Mouse (Mus musculus) hindbrain, postnatal 0 days (tissue): Measurements from ENCODE around the gene Cfl1. TPM values are rescaled to one million over a fixed set of nuclear protein-coding genes. Genes with fewer than 3 reads are reported as not detected.
A peak's percentile ranks its signal among the peaks of the same experiment; 100 is the strongest.

Experiments used
- ATAC-seq: fragments of 200-750 bp; cut with Nextera tagmentation; 2 replicates; pipeline ENCODE4 v1.8.0; 2017; ENCODE audit warnings: mild to moderate bottlenecking, moderate TSS enrichment, moderate library complexity
- DNase-seq: peaks from one replicate; pipeline ENCODE4 v3.0.0-alpha.2; 2015; ENCODE audit warnings: low spot score
- H3K27ac ChIP-seq: fragments of 300-500 bp; sonication (generic); 2 replicates; pipeline ENCODE4 v1.5.1; 2014; ENCODE audit warnings: mild to moderate bottlenecking
- H3K27me3 ChIP-seq: fragments of 300-500 bp; sonication (generic); 2 replicates; pipeline ENCODE4 v1.6.1; 2014; ENCODE audit warnings: low read length, mixed read lengths; ENCODE audit not compliant: insufficient read depth
- H3K36me3 ChIP-seq: fragments of 300-500 bp; sonication (generic); 2 replicates; pipeline ENCODE4 v1.6.1; 2014; ENCODE audit warnings: low read length, mixed read lengths; ENCODE audit not compliant: insufficient read depth
- H3K4me1 ChIP-seq: fragments of 300-500 bp; sonication (generic); 2 replicates; pipeline ENCODE4 v1.6.1; 2014; ENCODE audit warnings: antibody characterized with exemption, low read length, mixed read lengths; ENCODE audit not compliant: insufficient read depth
- H3K4me2 ChIP-seq: fragments of 300-500 bp; sonication (generic); 2 replicates; pipeline ENCODE4 v1.6.1; 2014; ENCODE audit warnings: low read depth, mild to moderate bottlenecking, low read length, moderate library complexity, mixed read lengths
- H3K4me3 ChIP-seq: fragments of 300-500 bp; sonication (generic); 2 replicates; pipeline ENCODE4 v1.5.1; 2014; ENCODE audit warnings: low read length
- H3K9ac ChIP-seq: fragments of 300-500 bp; sonication (generic); replicated peaks from 2 replicates; pipeline ENCODE4 v1.6.1; 2014; ENCODE audit warnings: mild to moderate bottlenecking, low read length, moderate library complexity, mixed read lengths
- H3K9me3 ChIP-seq: fragments of 300-500 bp; sonication (generic); 2 replicates; pipeline ENCODE4 v1.6.1; 2016; ENCODE audit warnings: low read length, mixed read lengths
- CTCF ChIP-seq: IDR thresholded peaks from 2 replicates; pipeline ENCODE4 v1.5.1; 2016; ENCODE audit warnings: antibody characterized with exemption, control low read depth, low read depth
- WGBS: fragments of 180-500 bp; shearing (Covaris S2); extraction: QIAGEN DNeasy Blood & Tissue Kit; methylation state at CpG from one replicate; pipeline ENCODE4 v1.1.7; 2014; 5-methylcytosine and 5-hydroxymethylcytosine counted together
- polyA plus RNA-seq: library from polyadenylated mRNA; unstranded; fragments of >200 nt; fragmentation: Nextera tagmentation; extraction: Ambion mirVana; gene quantifications from 2 replicates; pipeline ENCODE4 v1.2.1, GENCODE M21; 2015
- total RNA-seq: library from RNA; depleted of rRNA; stranded (reverse); fragments of >200 nt; gene quantifications from 2 replicates; pipeline ENCODE4 v1.2.3, GENCODE M21; 2014

The Cfl1 gene
- total and polyA plus RNA-seq, 2 experiments from 2014 or later = 1,468 to 3,214 TPM

DNA sequence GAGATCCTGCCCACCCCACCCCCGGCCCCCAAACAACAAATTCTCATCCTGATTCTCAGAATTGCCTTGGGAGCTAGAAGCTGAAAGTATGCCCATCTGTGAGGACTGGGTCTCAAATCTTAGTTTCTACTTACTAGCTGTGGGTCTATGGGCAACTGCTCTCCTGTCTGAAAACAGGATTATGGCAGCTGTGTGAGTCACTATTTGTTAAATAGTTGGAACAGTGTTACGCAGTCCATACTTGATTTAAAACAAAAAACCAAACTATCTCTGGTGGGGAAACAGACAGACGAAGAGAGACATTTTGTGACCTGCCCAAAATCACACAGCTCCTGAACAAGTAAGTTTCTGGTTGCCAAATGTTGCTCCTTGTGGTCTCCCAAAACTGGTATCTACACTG lies 40.6 kb upstream of the Cfl1 start:
- H3K9ac ChIP-seq = no peak overlapping the region
- H3K4me3 ChIP-seq = no peak overlapping the region
- H3K9me3 ChIP-seq = no peaks in the 10 kb centered on the region
- no peaks in the 10 kb centered on the region for H3K36me3 ChIP-seq
- H3K27ac ChIP-seq = no peak overlapping the region
- ATAC-seq (no peak), DNase-seq (no peak)
- no peak overlapping the region for H3K4me2 ChIP-seq
- peaks cover 4% of the 10 kb centered on the region for H3K4me1 ChIP-seq
- no peak for TF ChIP-seq CTCF
- H3K27me3 ChIP-seq = peaks cover 29% of the 10 kb centered on the region
- 88% methylated on average over 3 of the region's 3 CpGs for WGBS

DNA sequence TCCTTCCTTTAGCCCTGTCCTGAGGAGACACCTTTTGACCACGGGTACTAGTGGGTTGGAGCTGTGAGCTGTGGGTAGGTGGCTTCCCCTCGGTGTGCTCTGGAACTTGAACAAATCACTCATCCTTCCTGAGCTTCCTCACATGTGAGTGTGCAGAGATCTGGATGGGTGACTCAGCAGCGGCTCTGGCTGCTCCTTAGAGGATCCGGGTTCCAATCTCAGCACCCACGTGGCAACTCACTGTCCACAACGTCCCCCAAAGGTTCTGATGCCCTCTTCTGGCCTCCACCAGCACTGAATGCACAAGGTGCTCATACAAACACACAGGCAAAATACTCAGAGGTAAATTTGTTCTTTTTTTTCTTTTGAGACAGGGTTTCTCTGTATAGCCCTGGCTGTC lies 38.5 kb upstream of the Cfl1 start:
- no peak overlapping the region for H3K4me2 ChIP-seq
- no peak overlapping the region for H3K27ac ChIP-seq
- TF ChIP-seq CTCF = 0 out of 2 replicates have a peak, but pooled peaks have one; percentile 1
- H3K4me1 ChIP-seq = peaks cover 18% of the 10 kb centered on the region
- DNase-seq (no peak), ATAC-seq (no peak)
- no peaks in the 10 kb centered on the region for H3K36me3 ChIP-seq
- 82% methylated on average over 6 of the region's 6 CpGs for WGBS
- H3K9me3 ChIP-seq = no peaks in the 10 kb centered on the region
- H3K27me3 ChIP-seq = peaks cover 25% of the 10 kb centered on the region
- H3K4me3 ChIP-seq = no peak overlapping the region
- no peak overlapping the region for H3K9ac ChIP-seq

DNA sequence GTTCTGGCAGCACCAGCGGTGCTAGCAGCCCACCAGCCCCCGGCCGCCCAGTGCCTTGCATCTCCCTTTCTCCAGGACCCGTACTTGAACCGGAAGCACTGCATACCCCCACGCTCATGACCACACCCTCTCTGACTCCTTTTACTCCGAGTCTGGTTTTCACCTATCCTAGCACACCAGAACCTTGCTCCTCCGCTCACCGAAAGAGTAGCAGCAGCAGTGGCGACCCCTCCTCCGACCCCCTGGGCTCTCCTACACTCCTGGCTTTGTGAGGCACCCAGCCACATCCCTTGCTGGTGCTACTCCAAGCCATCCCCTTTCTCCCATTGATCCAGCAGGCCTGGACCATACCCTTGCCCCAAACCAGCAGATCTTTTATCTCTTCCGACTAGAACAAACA lies 35.2 kb upstream of the Cfl1 start:
- Histone ChIP-seq H3K4me1 (peaks cover 19% of the 10 kb centered on the region), H3K36me3 (no peaks in the 10 kb centered on the region), H3K9ac (no peak overlapping the region), H3K27ac (no peak overlapping the region), H3K9me3 (no peaks in the 10 kb centered on the region), H3K27me3 (0 out of 2 replicates have a peak, but pooled peaks cover 2% of the 10 kb centered on the region), H3K4me3 (no peak overlapping the region), H3K4me2 (peak overlapping the region; percentile 96)
- DNase-seq = no peak
- no peak for TF ChIP-seq CTCF
- WGBS = 73% methylated on average over 12 of the region's 12 CpGs
- no peak for ATAC-seq

DNA sequence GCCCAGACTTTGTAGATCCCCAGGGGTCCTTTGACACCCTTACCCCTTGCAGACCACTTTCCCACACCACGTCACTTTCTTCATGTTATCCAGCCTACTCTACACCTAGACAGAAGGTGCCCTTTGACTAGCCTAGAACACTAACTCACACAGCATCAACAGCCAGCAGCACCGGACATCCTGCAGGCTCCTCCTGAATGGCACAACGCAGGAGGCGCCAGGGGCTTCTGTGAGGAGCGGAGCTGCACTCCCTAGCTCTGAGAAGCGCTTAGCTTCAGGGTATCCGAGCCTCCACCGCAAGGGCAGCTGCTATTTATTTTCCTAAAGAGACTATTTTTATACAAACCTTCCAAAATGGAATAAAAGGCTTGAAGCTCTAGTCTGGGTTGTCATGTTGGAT lies 34.7 kb upstream of the Cfl1 start:
- TF ChIP-seq CTCF = no peak
- H3K4me3 ChIP-seq = peak overlapping the region; percentile 66
- peaks cover 19% of the 10 kb centered on the region for H3K4me1 ChIP-seq
- no peaks in the 10 kb centered on the region for H3K27me3 ChIP-seq
- DNase-seq (no peak), ATAC-seq (no peak)
- no peaks in the 10 kb centered on the region for H3K36me3 ChIP-seq
- WGBS = 52% methylated on average over 8 of the region's 8 CpGs
- peak overlapping the region; percentile 99; the same call in 1 of the 2 replicates for H3K27ac ChIP-seq
- no peaks in the 10 kb centered on the region for H3K9me3 ChIP-seq
- H3K9ac ChIP-seq = peak overlapping the region; percentile 82; the same call in 1 of the 2 replicates
- H3K4me2 ChIP-seq = peak overlapping the region; percentile 96

DNA sequence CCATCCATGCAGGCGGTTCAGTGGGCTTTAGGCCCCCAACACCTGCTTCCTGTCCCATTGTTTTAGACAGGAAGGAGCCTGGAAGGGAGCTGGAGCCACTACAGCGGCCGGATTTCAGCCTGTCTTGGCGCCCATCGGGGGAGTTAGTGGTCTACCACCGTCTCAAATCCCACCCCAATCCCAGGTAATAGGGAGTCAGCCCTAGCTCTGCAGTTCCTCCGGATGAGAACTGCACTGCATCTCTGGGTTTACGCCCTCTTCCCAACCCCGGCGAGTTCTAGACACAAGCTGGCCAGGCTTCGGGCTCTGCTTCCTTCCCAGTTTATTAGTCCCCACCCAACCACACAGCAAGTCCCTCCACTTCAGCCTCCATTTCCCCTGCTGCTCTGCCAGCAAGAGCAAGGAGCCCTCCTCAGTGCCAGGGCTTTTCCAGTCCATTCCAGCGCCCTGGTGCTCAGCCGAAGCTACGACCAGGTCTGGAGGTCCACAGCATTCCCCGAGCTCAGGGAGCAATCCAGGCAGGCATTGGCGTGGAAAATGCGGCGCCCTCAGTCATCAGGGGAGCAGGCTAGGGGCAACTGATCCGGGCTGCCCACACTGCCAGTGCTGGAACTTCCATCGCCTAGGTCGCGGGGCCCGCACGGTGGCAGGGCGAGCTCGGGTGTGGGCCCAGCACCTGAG lies 33.9 kb upstream of the Cfl1 start:
- H3K27me3 ChIP-seq = no peaks in the 10 kb centered on the region
- H3K27ac ChIP-seq = peak overlapping the region; percentile 99
- H3K4me3 ChIP-seq = peak overlapping the region; percentile 66
- DNase-seq (peak; percentile 10), ATAC-seq (no peak)
- peaks cover 23% of the 10 kb centered on the region for H3K4me1 ChIP-seq
- no peak for TF ChIP-seq CTCF
- H3K9ac ChIP-seq = peak overlapping the region; percentile 82
- H3K36me3 ChIP-seq = no peaks in the 10 kb centered on the region
- peak overlapping the region; percentile 96 for H3K4me2 ChIP-seq
- 3% methylated on average over 26 of the region's 26 CpGs for WGBS
- no peaks in the 10 kb centered on the region for H3K9me3 ChIP-seq

DNA sequence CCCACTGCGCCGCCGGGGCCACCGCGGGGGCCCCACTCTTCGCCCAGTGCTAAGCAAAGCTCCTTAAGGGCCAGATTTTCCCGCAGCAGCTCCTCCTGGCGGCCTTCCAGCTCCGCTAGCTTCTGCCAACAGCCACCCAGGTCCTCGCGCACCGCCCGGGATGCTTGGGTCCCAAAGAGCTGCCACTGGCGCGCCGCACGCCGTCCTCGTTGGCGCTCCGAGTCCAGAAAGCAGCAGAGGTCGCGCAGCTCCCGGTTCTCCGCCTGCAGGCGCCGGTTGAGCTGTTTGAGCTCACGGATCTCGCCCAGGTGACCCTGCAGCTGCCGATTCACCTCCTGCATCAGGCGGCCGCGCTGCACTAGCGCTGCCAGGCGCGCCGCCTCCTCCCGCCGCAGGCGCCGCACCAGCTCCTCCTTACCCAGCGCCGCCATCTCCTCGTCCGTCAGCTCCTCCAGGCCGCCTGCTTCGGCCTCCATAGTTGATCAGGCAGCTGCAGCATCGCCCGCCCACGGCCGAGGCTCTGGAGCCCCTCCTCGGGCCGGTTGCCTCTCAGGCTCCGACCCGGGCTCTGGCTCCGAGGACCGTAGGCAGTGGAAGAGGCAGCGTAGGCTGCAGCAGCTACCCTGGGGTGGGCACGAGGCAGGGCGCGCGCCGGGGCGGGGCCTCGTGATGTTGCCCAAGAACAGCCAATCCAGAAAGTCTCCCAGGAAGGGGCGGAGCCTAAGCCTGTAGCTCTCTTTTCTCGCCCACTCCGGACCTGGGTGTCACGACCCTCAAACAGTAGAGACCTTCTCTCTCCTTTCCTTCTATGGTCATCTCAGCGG lies 33.1 kb upstream of the Cfl1 start:
- Histone ChIP-seq H3K4me1 (peaks cover 27% of the 10 kb centered on the region), H3K4me2 (peak overlapping the region; percentile 96), H3K36me3 (no peaks in the 10 kb centered on the region), H3K27ac (peak overlapping the region; percentile 99), H3K27me3 (no peaks in the 10 kb centered on the region), H3K4me3 (peak overlapping the region; percentile 66), H3K9ac (peak overlapping the region; percentile 82), H3K9me3 (no peaks in the 10 kb centered on the region)
- DNase-seq (peak; percentile 97), ATAC-seq (peak; percentile 94)
- no peak; the same call in 1 of the 2 replicates for TF ChIP-seq CTCF
- under 1% methylated on average over 70 of the region's 70 CpGs for WGBS
